Mouse (Mus musculus) inflammation-experienced regulatory T-cells, adult 16 weeks (primary cell): Measurements from ENCODE around the gene Arhgap27. TPM values are rescaled to one million over a fixed set of nuclear protein-coding genes. Genes with fewer than 3 reads are reported as not detected.

Experiments
- polyA plus RNA-seq: library from polyadenylated mRNA; unstranded; fragments of 100-300 nt; shearing (Covaris generic); gene quantifications from one replicate; pipeline ENCODE4 v1.2.1, GENCODE M21; 2017

Arhgap27 gene
- polyA plus RNA-seq = 110 TPM

DNA sequence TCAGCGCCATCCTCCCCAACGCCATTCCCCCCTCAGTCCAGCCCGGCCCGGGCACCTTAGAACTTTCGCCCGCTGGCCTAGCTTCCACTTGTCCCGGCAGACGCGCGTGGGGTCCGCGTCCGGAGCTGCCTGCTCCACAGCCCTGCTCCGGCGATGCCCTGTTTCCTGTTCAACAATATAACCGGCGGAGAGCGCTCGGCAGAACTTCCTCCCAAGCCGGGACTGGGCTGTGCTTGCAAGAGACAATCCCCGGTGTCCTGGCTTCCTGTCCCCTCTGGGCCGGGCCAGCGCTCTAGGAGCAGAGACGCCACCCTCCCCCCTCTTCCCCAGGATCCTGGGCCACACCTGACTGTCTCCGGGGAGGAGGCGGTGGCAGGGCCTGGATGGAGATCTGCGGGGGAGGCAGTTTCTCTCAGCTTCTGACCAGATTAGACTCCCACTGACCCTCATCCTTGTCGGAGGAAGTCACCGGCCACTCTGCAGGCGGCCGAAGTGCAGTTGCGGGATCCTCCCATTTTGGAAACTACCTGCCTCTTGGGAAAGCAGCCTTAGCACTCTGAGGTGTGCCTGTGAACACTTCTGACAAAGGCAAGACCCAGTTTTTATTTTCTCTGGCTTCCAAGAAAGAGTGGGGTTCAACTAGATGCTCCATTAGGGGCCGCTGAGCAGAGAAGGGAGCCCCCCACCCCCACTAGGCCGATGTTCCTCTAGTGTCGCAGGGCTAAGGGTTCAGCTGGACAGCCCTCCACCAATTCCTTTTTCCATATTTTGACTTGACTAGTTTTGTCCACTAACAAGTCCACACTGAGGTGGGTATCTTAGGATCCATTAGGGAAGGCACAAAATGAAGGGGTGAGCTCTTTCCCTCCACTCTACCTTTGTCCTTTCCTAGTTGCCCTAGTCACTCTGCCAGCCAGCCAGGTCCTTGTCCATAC is at the start of gene Arhgap27:
TSS of gene Arhgap27 (minus strand) at position 479 of the 935 bp plus-strand sequence.

DNA sequence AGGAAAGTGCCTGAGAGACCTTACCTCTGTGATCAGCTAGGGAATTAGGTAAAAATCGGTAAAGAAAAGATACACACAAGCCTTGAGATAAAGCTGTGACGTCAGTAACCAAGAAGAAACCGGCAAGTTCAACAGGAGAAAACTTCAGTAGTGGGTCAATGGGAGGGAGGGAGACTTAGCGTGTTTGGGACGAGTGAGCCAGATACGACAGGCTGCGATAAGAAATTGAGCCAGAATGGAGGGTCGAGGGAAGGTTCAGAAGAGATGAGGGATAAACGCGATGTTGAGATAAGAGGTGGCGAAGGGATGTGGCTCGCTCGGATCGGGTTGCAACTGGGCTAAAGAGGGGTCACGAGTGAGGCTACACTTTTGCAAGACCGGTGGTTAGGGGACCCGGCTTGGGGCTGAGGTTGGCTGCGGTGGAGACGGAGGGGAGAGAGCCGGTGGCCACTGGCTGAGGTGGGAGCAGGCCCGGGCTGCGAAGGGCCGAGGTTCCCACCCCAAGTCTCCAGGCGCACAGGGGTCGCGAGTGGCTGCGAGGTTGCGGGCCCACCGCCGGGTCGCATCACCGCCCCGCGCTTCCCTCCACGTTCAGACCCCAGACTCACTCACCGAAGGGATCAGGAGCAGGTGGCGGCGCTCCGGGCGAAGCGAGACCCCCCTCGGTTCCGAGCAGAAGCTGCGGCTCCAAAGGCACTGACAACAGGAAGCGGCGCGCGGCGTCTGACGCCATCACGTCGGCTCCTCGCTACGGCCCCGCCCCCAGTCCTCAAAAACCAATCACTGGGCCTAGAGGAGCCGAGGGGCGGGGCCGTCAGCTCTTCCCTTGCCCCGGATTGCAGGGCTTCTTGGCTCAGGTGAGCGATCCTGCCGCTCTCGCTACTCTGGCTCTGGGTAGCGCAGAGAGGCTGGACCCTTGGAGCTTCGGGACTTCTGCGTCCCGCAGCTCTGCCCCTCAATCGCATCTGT is 48.8 kb upstream of the Arhgap27 start, which contains the start of gene Plekhm1:
TSS of gene Plekhm1 (minus strand) at position 707 of the 969 bp plus-strand sequence.

Other genes starting within 250 kb of the Arhgap27 start
- gene Hexim1, start 247.5 kb downstream of the Arhgap27 start, polyA plus RNA-seq = 4.2 TPM
- gene Hexim2, start 231.3 kb downstream of the Arhgap27 start, polyA plus RNA-seq = 7.5 TPM
- gene Fmnl1, start 192.6 kb downstream of the Arhgap27 start, polyA plus RNA-seq = 86.8 TPM
- not detected for gene 1700023F06Rik, start 155.1 kb downstream of the Arhgap27 start, polyA plus RNA-seq
- gene Spata32, start 145.3 kb downstream of the Arhgap27 start, polyA plus RNA-seq = not detected
- gene Map3k14, start 96.2 kb downstream of the Arhgap27 start, polyA plus RNA-seq = 34.4 TPM
- gene Plekhm1, start 49.0 kb upstream of the Arhgap27 start, polyA plus RNA-seq = 26.1 TPM
- gene Lrrc37a, start 140.9 kb upstream of the Arhgap27 start, polyA plus RNA-seq = not detected